Mouse (Mus musculus): ENCODE data around the gene Cryba1.
"Not testable (repeated sequence)": the region's sequence is repeated elsewhere in the genome, so short reads cannot be mapped to it uniquely, and the experiment has no call there.

Cryba1 gene

DNA sequence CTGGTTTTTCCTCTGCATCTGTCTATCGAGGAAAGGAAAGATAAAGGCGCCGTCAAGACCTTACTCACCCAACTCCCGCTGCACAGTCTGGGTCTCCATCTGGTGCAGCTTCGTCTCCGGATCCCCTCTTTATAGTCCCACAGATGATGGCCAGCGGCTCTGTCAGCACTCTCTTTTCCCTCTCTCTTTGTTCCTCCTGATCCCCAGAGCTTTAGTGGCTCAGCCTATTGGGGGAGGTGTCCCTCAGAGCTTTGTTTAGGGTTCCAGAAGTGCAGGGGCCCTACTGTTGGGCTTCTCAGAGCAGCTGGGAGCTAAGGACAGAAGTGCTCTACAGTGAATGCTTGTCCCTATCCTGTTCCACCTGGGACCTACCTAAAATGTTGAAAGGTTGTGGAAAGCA lies at the start of gene Cryba1:
Cryba1 (minus strand) TSS at position 101 of the 400 bp plus-strand sequence.
- DNase-seq: no peak

DNA sequence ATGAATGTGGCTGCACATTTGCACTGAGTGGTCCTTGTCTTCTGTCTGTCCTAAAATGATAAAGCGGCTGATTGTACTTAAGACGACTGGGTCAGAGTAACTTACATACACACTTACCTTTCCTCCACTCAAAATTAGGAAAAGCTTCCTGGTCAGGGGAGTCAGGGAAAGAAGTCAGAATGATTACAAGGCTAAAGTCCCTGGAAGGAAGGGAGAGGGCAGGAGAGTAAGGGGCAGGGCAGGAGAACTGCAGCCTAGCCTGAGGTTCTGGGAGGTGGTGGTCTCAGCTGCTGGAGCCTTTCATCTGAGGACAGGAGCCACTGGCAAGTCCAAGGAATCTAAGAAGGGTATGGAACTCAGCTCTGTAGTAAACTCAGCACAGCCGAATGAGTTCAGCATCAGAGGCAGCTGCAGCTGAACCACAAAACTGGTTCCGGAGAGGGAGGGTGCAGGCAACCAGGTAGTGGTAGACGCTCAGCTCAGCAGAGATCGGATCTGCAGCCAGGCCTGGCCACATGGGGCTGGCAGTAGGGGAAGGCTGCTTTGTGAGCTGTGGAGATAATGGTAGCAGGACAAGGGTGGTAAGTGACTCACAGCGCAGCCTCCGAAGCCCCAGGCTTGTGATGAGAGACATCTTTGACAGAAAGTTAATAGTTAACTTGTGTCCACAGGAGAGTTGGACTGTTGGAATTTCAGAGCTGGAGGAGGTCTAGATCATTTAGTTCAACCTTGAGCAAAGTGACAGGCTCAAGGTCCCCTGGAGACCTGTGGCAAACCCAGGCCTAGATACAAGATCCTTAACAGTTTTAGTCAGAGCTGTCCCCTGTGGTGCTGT lies 47.0 kb upstream of the Cryba1 start:
- DNase-seq: peak in 1 of 2 experiments; percentile 20

DNA sequence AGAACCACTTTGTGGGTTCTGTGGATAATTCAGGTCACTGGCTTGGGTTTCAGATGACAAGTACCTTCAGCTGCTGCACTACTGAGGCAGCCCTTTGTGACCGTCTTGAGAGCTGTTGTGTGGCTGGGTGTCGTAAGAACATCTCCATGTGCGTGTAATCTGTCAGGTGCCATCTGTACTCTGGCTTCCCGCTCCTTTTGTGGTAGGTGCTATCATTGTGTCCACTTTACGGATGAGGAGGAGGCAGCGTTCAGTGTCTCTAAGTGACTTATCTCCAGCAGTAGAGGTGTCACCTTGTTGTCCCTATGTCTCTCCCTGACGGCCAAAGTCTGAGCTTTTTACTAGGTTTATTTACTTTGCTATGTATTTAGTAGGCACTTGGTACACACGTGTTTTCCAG lies 45.3 kb upstream of the Cryba1 start:
- DNase-seq: no peak

DNA sequence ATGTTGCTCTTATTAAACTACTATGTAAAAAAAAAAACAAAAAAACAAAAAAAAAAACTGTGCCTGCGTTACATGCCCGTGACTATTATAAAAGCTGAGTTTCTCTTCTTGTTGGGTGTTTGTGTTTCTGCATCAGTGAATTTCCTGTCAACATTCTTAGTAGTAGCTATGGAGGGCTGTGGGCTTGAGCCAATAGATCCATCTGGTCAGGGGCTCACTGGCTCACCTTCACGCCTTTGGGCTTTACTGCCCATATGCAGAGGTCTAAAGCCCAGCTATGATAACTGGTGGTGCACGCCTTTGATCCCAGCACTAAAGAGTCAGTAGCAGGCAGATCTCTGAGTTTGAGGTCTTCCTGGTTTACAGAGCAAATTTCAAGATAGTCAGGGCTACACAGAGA lies 44.4 kb upstream of the Cryba1 start:
- DNase-seq: no peak

DNA sequence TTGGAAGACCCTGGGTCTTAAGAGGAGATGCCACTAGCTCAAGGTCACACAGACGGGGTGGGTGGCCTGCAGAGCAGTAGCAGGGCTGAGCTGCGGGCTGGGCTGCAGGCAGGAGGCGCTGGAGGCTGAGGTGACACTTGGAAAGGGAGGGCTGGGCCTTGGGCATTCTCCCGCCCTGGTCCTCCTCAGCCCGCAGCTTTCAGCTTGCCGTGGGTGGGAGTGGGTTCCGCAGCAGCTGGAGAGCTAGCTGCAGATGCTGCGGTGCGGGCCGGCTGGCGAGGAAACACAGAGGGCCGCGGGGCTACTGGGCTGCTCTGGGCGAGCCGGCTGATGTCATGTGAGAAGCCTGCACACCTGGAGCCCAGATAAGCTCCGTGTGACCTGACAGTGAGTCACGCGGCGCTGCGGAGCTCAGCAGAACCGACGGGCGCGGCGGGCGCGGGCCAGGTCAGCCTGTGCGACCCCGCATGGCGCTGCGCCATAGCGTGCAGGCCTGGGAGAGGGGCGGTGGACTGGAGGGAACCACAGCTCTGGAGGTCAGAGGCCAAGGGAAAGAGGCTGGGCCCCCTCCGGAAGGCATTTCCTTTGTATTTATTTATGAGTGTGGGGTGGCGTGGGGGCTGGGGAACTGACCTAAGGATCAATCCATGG lies 41.4 kb upstream of the Cryba1 start:
- DNase-seq: peak in 1 of 2 experiments; percentile 46

DNA sequence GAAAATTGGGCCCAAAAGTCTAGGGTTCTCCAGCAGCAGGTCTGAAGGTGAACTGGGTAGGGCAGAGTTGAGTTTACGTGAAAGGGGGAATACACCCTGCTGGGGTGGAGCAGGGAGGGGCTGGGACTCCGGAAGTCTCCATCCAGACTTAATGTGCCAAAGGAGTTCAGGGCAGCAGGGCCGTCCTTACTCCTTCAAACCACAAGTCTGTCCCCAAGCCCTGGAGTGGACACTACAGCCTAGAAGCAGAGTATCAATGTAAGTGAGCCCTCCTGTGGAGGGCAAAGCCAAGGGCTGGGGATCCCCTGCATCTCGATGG lies 40.3 kb upstream of the Cryba1 start:
- DNase-seq: no peak

DNA sequence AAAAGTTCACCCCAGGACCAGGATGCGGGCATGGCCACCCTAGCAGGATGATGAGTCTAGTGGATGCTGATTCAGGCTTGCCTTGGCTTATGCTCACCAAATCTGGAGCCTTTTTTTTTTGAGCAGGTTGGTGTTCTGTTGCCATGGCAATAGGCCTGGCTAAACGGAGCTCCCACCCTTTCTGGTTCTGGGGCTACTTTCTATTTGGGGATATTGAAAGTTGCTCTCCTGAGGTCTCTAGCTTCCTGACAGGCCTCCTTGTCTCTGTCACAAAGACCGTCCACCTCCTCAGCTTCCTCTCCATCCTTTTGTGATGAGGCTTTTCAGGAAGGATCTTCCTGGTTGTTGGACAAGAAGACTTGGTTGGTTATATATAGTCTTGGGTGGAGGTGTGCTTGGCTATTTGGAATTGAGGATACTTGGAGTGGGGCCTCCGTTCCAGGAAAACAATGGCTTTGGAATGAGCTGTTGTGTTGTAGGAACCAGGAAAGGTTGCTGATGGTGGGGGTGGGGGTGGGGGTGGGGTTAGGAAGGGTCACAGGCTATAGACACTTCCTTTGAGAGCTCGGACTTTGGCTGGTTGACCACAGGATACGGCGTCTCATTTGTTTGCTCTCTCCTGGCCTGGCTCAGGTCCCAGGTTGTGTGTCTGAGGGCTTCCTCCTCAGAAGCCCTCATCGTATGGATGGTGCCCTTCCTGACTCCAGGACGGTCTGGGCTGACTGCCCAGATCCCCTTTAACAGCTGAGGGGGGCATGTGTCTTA lies 39.8 kb upstream of the Cryba1 start:
- no peak for DNase-seq

DNA sequence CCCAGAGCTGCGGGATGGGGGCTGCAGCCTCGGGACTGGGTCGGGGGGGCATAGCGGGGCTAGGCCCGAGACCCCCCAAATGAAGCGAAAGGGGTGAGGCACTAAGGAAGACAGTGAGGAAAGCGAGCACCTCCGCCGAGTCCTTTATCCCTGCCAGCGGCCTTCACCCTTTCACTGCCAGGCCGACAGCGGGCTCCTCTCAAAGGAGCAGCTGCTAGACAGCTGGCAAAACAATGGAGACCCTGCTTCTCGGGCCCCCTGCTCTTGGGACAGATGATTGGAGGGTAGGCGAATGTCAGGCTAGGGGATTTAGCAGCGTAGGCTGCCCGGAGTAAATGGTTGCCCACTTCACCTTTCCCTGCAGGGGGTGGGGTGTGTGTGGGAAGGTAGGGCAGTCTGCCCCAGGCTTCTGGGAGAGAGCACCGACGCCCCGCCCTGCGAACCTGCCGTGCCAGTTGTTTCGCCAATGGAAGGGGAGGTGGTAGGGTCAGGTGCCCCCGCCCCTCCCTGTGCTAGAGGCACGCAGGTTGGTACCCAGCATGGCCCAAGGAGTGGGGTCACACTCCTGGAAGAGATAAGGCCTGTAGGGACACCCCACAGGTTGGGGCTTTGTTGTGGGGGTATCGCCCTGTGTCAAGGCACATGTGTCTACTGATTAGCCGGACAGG lies 38.7 kb upstream of the Cryba1 start:
- no peak for DNase-seq

DNA sequence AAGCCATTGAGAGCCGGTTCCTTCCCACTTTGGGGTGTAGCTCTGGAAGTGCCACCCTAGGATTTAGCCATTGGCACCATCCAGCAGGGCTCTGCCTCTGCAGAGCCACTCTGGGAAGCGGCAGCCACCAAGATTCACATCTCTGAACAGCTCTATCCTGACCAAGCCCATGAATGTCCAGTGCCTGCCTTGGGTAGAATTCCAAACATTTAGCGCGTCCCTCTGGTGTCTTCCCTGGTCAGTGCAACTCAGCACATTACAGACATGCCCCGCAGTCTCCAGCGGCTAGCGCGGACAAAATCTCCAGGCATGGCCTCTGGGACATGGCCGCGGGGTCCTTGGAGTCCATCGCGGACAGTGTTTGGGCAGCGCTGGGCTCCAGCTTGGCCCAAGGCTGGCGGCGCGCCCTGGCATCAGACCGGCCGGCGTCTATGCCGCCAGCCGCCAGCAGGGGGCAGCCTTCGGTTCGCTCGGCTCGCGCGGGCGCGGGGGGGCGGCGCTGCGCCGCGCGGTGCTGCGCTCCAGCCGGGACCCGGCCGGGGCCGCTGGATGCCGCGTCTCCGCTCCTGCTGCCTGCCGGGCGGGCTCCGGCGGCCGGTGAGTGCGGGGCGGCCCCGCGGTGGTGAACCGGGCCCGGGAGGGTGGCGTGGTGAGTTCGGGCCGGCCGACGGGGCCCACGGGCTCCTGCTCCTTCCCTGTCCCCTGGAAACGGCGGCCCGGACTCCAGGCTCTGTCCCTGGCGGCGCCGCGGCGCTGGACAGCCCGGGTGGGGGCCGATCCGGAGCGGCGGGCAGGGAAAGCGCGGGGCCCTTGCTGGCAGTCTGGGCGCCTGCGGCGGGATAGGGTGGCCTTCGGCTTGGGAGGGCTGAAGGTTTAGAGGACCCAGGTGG lies 37.9 kb upstream of the Cryba1 start, which contains the start of gene Myo18a:
Myo18a (plus strand) TSS at position 464 of the 890 bp plus-strand sequence.
- peak; percentile 44 to 56 for DNase-seq

DNA sequence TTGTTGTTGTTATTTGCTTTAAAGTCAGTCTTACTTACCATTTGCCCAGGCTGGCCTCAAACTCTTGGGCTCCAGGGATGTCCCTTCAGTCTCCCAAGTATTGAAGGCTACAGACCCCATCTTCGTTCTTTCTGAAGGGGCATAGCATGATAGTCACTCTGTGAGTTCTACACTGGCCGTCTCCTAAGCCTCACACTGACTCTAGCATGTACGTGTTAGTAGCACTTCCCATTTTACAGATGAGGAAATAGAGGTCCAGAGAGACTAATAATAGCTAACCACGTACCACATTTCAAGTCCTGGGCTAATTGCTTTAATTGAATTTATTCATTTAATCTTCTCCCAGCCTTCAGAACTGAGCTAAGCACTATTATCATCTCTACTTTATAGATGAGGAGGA lies 34.9 kb upstream of the Cryba1 start:
- DNase-seq: no peak

DNA sequence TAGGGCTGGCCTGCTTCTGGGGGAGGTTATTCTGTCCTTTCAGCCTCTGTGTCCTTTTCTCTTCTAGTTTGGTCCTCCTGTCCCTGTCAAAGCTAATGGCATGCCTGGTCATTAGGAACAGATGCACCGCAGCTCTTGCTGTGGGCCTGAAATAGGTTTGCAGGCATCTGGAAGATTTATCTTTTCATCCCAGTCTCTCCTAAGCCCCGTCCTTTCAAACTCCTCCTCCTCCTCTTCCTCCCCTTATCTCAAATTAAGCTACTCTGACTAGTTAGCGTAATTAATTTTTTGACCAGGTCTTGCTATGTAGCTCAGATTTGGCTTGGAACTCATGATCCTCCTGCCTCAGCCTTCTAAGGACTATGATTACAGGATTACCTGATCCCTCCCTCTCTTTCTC lies 28.4 kb upstream of the Cryba1 start:
- DNase-seq: no peak

DNA sequence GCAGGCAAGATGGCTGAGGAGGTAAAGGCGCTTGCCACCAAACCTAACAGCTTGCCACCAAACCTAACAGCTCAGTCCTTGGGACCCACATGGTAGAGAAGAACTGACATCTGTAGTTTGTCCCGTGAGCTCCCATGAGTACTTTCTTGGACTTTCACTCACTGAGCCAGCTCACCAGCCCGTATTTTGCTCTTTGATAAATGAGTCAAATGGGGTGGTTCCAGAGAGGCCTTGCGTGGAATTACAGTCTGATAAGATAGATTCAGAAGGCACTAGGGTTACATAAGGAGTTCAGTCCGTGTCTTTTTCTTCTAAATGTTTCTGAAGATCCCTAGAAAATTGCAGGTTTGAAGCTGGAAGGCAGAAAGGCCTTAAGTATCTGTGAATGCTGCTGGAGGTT lies 27.4 kb upstream of the Cryba1 start:
- DNase-seq: no peak

DNA sequence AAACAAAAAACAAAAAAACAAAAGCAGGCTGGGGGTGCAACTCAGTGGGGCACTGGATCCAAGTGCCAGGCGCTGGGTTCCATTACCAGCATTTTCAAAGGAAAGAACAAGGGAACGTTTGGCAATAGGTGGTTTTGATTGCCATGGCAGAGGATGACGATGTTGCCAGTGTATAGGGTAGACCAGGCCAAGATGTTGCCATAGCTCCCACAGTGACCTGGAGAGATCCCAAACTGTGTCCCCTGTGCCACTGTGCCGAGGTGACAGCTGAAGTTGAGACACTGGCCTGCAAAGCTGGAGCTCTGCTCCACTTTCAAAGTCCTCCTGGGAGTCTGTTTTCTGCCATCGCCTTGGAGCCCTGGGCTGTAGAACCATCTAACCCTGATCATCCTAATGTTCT lies 23.9 kb upstream of the Cryba1 start:
- DNase-seq: no peak

DNA sequence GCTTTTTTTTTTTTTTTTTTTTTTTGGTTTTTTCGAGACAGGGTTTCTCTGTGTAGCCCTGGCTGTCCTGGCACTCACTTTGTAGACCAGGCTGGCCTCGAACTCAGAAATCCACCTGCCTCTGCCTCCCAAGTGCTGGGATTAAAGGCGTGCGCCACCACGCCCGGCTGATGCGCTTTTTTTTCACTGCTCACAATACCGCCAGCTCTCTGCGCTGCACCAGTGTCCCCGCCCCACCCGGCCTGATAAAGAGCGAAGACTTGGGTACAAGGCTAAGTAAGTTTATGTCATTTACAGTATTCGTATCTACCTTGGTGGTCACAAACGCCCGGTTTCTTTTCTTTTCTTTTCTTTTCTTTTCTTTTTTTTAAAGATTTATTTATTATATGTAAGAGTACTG lies 22.0 kb upstream of the Cryba1 start:
- not testable (repeated sequence) for DNase-seq

DNA sequence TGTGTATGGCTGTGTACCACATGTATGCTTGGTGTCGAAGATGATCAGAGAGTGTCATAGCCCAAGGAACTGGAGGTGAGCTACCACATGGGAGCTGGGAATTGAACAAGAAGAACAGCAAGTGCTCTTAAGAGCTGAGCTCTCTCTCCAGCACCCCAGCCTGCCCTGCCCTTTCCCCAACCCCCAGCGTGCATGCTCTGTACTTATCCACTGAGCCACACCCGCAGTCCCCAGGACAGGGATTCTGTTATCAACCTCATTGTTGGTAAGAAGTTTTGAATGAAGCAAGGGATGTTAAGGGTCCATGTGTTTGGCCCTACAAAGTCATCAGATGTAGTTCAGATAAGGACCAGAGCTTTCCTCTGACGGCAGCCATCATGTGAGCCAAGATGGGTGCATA lies 21.6 kb upstream of the Cryba1 start:
- DNase-seq: no peak

DNA sequence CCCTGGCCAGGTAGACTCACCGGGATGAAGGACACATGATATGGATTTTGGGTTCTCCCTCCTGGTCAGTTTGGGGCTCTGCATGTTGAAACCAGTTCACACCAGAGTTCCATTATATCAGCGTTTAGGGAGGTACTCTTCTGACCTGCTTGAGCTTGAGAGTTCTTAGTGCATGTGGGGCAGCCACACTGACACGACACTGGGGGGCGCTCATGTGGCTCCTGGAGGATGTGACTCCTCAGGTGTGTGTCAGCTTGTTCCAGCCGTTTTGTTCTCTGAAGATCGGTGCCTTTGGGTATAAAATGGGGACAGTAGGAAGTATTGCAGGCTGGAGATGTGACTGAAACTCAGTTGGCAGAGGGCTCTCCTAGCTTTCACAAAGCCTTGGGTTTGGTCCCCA lies 18.9 kb upstream of the Cryba1 start:
- peak; percentile 13 to 26 for DNase-seq

DNA sequence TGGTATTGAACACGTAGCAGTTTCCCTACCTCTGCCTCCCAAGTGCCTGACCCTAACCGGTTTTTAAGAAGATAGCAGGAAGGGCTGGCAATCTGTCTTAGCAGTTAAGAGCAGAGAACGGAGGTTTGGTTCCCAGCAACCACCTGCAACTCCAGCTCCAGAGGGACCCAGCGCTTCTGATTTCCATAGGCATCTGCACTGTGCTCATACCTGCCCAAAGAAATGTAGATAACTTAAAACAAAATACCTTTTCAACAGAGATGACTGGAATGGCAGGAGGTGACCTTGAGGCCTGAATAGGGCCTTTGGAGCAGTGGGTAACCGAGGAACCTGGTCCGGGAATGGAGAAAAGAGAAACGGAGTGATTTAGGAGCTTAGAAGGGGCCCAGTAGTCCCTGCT lies 13.5 kb upstream of the Cryba1 start:
- no peak for DNase-seq

DNA sequence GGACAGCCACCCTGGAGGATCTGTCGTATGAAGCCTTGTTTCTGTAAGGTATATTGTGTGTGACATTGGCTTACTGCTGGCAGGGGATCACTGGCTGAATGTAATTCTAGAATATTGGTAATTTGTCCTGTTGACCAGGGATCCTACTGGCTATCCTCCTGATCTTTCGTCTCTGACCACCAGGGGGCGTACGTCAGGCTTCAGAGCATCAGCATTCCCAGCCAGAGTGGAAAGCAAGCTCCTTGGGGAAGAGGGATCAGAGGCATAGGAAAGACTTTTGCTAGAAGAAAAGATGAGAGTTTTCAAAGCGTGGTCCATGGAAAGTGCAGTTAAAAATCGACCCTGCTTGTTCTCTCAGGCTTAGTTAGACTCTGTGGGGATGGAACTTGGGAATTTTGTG lies 12.2 kb upstream of the Cryba1 start:
- DNase-seq: peak; percentile 21 to 30

DNA sequence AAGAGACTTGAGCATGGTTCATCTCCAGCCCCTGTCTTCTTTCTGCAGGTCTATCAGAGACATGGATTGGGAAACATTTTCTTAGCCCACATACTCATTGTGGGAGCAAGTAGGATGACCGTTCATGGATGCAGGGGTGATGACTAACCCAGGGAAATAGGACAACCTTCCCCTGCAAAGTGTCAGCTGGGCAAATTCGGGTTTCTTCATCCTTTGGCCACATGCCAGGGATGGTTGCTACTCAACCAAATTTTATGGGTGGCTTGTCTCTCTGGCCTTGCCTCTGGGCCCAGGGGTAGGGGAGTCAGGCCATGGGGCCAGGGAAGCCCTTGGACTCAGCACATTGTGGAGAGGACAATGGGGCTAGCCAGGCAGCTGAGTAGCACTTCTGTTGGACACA lies 3.5 kb upstream of the Cryba1 start:
- no peak for DNase-seq

DNA sequence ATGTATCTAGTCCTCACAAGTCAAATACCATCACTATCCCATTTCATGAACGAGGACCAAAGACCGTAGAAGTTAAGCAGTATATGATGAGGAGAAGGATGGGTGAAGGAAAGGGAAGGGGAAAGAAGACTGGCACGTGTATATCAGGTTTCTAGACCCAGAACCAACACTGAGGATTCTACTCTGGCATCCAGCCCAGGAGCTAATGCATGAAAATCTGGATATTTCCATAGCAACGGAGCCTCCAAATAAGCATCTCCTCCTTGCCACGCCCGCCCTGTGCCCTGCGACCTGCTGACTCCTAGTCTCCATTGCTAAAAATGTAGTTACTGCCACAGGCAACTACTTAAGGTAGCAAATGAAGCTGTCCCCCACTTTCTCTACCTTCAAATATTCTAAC lies 317 bp downstream of the Cryba1 start:
- no peak for DNase-seq

DNA sequence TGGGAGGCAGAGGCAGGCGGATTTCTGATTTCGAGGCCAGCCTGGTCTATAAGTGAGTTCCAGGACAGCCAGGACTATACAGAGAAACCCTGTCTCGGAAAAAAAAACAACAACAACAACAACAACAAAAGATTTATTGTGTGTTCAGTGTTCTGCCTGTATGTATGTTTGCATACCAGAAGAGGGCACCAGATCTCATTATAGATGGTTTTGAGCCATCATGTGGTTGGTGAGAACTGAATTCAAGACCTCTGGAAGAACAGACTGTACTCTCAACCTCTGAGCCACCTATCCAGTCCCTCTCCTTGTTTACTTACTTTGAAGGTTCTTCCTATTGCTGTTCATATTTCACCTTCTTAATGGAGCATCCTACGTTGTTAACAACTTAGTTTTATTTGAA lies 3.7 kb downstream of the Cryba1 start:
- DNase-seq: no peak

DNA sequence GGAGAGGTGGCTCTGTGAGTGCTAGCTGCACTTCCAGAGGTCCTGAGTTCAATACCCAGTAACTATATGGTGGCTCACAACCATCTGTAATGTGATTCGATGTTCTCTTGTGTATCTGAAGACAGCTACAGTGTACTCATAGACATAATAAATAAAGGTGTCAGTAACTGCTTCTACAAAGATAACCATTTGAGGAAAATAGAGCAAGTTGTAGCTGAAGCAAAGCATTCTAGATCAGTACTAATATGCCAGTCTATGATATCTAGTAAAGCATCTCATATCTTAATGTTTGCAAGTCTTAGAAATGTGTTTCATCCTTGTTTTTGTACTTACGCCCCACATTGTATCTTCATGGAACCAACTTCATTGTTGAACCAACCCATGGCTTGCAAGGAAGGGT lies 6.0 kb downstream of the Cryba1 start:
- no peak for DNase-seq

Data from thymus, adult 18-20 months (tissue).